Mouse (Mus musculus) limb, embryonic 11.5 days (tissue): ENCODE results near the gene Rps26. TPM values are rescaled to one million over a fixed set of nuclear protein-coding genes. Genes with fewer than 3 reads are reported as not detected.

Source experiments
- ATAC-seq: fragments of 200-750 bp; cut with Nextera tagmentation; 2 replicates; pipeline ENCODE4 v1.8.0; 2017; ENCODE audit warnings: low read depth; ENCODE audit not compliant: insufficient number of reproducible peaks, low FRiP score, low TSS enrichment
- DNase-seq: peaks from one replicate; pipeline ENCODE4 v3.0.0-alpha.2; 2015; ENCODE audit warnings: low spot score
- H3K27ac ChIP-seq: fragments of 300-500 bp; sonication (generic); replicated peaks from 2 replicates; pipeline ENCODE4 v1.5.1; 2014; ENCODE audit warnings: low read depth, mild to moderate bottlenecking, low read length
- H3K27me3 ChIP-seq: fragments of 300-500 bp; sonication (generic); 2 replicates; pipeline ENCODE4 v1.6.1; 2014; ENCODE audit warnings: mild to moderate bottlenecking, low read length, mixed read lengths; ENCODE audit not compliant: control insufficient read depth, insufficient read depth
- H3K36me3 ChIP-seq: fragments of 300-500 bp; sonication (generic); 2 replicates; pipeline ENCODE4 v1.6.1; 2014; ENCODE audit warnings: mild to moderate bottlenecking, low read length, moderate library complexity, mixed read lengths; ENCODE audit not compliant: control insufficient read depth, insufficient read depth
- H3K4me1 ChIP-seq: fragments of 300-500 bp; sonication (generic); 2 replicates; pipeline ENCODE4 v1.6.1; 2014; ENCODE audit warnings: low read length, mixed read lengths; ENCODE audit not compliant: control insufficient read depth, insufficient read depth
- H3K4me2 ChIP-seq: fragments of 300-500 bp; sonication (generic); 2 replicates; pipeline ENCODE4 v1.6.1; 2014; ENCODE audit warnings: low read depth, mild to moderate bottlenecking, moderate library complexity; ENCODE audit not compliant: severe bottlenecking
- H3K4me3 ChIP-seq: fragments of 300-500 bp; sonication (generic); 2 replicates; pipeline ENCODE4 v1.5.1; 2014; ENCODE audit warnings: low read depth, low read length
- H3K9ac ChIP-seq: fragments of 300-500 bp; sonication (generic); 2 replicates; pipeline ENCODE4 v1.6.1; 2014; ENCODE audit warnings: mild to moderate bottlenecking, low read length
- H3K9me3 ChIP-seq: fragments of 300-500 bp; sonication (generic); 2 replicates; pipeline ENCODE4 v1.6.1; 2016; ENCODE audit warnings: low read length; ENCODE audit not compliant: control insufficient read depth
- WGBS: fragments of 180-500 bp; shearing (Covaris S2); extraction: QIAGEN DNeasy Blood & Tissue Kit; methylation state at CpG from one replicate; pipeline ENCODE4 v1.1.7; 2014; 5-methylcytosine and 5-hydroxymethylcytosine counted together
- polyA plus RNA-seq: library from polyadenylated mRNA; unstranded; fragments of >200 nt; fragmentation: Nextera tagmentation; extraction: Ambion mirVana; gene quantifications from 2 replicates; pipeline ENCODE4 v1.2.1, GENCODE M21; 2014

Gene Rps26
- polyA plus RNA-seq, result 831 and 876 TPM in 2 replicates

DNA sequence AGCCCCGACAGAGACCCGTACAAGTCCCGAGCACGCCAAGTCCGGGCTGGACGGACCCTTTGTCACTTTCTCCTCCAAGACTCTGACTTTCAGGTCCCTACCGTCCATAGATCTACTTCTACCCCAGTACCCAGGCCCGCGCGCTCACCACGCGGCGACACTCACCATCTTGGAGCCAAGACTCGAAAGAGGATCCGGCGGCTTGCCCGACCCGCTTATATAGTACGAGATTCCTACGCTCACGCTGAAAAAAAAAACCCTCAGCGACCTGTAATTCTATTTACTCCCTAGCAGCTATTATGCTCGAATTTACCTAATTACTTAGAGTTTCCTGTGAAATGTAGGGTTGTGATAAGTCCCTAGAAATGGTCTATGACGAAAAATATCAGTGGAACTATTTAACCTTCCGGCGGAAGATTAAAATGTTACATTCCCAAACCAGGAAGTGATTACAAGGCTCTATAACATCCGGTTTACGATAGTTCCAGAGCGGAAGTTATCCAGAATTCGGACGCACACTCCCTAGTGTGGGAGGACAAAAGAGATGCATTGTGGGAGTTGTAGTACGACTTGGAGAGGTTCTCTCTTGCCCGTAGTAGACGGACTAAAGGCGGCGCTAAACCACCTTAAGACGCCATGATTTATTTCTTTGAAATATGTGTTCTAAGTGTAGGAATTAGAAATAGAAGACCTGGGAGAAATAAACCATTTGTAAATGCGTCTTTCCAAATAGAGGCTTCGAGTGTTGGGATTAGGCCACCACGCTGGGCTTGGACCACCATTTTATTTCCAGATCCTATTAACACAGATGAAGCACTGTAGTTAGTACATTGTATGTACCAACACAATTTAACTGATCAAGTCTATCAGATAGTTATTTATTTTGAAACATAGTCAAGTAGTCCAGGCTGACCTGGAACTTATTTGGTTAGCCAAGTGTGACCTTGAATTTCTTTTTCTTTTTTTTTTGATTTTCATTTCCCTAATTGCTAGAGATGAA is at the start of gene Rps26:
Rps26 (minus strand) TSS at position 437 of the 1,000 bp plus-strand sequence.
- DNase-seq, result peak; percentile 86
- Histone ChIP-seq H3K4me1 (0 out of 2 replicates have a peak, but pooled peaks cover 2% of the 10 kb centered on the region), H3K9ac (peak within 1 kb of the TSS; percentile 86), H3K4me3 (peak within 1 kb of the TSS; percentile 81), H3K36me3 (peaks cover 18% of the 10 kb centered on the region), H3K27me3 (no peaks in the 10 kb centered on the region), H3K9me3 (no peaks in the 10 kb centered on the region), H3K27ac (peak within 1 kb of the TSS; percentile 22), H3K4me2 (peak within 1 kb of the TSS; percentile 72)
- peak; percentile 94 for ATAC-seq
- 1% methylated on average over 40 of the region's 40 CpGs for WGBS

DNA sequence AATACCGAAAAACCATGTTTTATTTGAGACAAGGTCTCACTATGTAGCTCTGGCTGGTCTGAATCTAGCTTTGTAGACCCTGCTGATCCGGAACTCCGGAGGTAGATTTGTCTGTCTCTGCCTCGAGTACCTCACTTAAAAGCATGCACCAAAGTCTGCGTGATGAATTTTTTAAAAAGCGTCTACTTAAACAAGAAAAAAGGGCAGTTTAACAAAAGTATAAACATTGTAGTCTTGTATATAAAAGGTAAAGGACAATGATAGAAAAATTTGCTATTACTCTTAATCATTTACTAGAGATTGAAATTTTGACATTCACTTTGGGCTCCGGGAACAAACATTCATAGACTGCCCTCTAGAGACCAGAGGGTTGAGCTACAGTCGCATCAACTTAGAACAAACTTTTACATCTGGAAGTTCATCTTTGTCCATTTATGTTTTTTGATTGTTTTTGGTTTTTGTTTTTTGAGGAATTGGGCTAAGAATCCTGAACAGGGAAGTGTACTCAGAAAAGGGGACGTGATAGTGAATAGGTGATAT is 48.0 kb upstream of the Rps26 start:
- Histone ChIP-seq H3K4me3 (peak overlapping the region; percentile 53), H3K27ac (no peak overlapping the region), H3K4me2 (peak overlapping the region; percentile 90), H3K27me3 (no peaks in the 10 kb centered on the region), H3K4me1 (peaks cover 3% of the 10 kb centered on the region; the same call in 1 of the 2 replicates), H3K9ac (no peak overlapping the region), H3K9me3 (no peaks in the 10 kb centered on the region), H3K36me3 (0 out of 2 replicates have a peak, but pooled peaks cover 3% of the 10 kb centered on the region)
- WGBS, result 4% methylated on average over 9 of the region's 9 CpGs
- DNase-seq (no peak), ATAC-seq (no peak)

DNA sequence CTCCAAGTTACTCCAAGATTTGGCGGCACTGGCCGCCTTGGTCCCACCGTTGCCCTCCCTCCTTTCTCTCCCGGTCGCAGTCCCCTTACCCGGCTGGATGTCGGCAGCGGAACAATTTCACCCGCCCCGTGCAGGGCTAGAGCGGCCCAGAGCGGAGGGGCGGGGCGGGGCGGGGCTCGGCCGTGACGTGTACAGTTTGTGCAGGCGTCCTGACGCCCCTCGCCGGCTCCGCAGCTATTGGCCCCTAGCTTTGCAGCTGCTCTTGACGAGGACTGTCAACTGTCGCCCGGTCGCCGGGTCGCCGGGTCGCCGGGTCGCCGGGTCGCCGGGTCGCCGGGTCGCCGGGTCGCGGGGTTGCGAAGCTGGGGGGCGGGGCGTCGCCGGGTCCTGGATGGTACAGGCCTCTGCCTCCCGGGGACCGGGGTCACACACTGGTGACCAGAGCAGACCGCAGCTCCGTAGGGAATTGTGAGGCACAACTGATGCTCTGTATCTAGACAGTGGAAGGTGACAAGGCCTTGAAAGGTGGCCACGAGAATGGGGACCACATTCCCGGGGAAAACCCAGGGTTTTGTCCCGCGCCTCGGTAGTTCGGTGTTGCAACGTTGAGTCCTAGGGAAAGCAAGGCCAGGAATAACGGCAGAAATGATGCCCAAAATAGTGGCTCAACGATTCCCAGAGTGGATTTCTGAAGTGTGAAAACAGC is 47.4 kb upstream of the Rps26 start, which contains the start of gene Suox:
Suox (minus strand) TSS at position 311 of the 706 bp plus-strand sequence.
- under 1% methylated on average over 60 of the region's 60 CpGs for WGBS
- Histone ChIP-seq H3K27me3 (no peaks in the 10 kb centered on the region), H3K4me2 (peak within 1 kb of the TSS; percentile 90), H3K27ac (no peak within 1 kb of the TSS), H3K9me3 (no peaks in the 10 kb centered on the region), H3K4me3 (peak within 1 kb of the TSS; percentile 53), H3K9ac (peak within 1 kb of the TSS; percentile 62), H3K36me3 (0 out of 2 replicates have a peak, but pooled peaks cover 3% of the 10 kb centered on the region), H3K4me1 (peaks cover 3% of the 10 kb centered on the region; the same call in 1 of the 2 replicates)
- DNase-seq (peak; percentile 92), ATAC-seq (peak; percentile 87)

DNA sequence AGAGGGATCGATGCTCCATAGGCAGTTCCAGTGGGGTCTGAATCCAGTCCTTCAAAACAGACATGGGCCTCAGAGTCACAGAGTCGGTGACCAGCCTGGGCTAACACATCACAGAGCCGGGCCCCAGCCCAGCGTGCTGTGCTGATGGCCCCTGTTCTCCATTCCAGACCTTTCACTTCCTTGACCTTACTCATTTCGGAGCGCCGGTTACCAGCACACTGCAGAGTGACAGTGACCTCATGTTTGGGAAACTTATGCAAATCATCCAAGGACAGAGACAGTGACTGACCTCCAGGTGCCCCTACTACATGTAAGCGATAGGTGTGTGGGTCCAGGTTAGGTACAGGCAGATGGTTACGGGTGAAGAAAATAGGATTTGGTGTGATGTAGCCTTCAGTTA is 44.6 kb upstream of the Rps26 start:
- H3K4me2 ChIP-seq, result no peak overlapping the region
- no peak for DNase-seq
- peaks cover 3% of the 10 kb centered on the region; the same call in 1 of the 2 replicates for H3K4me1 ChIP-seq
- no peak overlapping the region for H3K4me3 ChIP-seq
- no peaks in the 10 kb centered on the region for H3K27me3 ChIP-seq
- no peak for ATAC-seq
- no peak overlapping the region for H3K9ac ChIP-seq
- WGBS, result 94% methylated on average over 9 of the region's 9 CpGs
- no peak overlapping the region for H3K27ac ChIP-seq
- H3K9me3 ChIP-seq, result no peaks in the 10 kb centered on the region
- 0 out of 2 replicates have a peak, but pooled peaks cover 3% of the 10 kb centered on the region for H3K36me3 ChIP-seq

DNA sequence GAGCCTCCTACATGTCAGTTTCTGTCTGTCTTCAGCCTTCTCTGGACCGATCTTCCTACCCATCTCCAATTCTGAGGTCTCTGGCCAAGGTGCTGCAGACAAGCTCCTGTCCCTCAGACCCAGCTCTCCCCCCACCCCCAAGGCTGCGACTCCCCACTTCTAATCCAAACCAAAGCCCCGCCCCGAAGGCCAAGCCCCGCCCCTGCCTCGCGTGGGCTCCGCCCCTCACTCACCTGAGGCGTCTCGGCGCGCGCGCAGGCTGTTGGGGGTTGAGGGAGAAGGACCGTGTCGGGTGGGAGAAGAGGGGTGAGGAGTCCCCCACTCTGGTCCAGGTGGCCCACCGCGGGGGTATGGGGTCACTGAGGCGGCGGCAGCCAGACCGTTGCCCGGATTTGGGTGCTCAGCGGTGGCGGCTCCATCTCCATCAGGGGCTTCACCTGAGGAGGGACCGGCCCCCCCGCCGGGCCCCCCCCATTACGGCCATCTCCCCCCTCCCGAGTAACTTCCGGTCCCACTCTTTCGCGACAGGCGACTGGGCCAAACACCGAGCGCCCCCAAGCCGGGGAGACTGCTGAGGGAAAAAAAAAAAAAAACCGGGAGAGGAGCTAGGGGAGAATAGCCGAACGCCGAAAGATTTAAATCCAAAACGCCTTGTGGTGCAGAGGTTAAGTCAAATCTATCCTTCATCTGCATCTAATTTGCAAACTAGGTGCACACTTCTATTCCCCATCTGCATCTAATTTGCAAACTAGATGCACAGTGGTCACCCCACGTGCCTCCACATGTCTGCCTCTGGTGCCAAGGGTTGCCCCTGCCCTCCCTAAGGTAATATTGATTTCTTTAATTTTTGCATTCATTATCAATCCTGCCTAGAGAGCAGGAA is 42.5 kb upstream of the Rps26 start:
- ATAC-seq (peak; percentile 74), DNase-seq (peak; percentile 84)
- H3K36me3 ChIP-seq, result 0 out of 2 replicates have a peak, but pooled peaks cover 3% of the 10 kb centered on the region
- under 1% methylated on average over 42 of the region's 42 CpGs for WGBS
- H3K9me3 ChIP-seq, result no peaks in the 10 kb centered on the region
- no peaks in the 10 kb centered on the region for H3K27me3 ChIP-seq
- H3K4me2 ChIP-seq, result peak overlapping the region; percentile 71
- peak overlapping the region; percentile 65 for H3K9ac ChIP-seq
- H3K4me1 ChIP-seq, result peaks cover 3% of the 10 kb centered on the region; the same call in 1 of the 2 replicates
- peak overlapping the region; percentile 70 for H3K4me3 ChIP-seq
- peak overlapping the region; percentile 57; the same call in 1 of the 2 replicates for H3K27ac ChIP-seq

DNA sequence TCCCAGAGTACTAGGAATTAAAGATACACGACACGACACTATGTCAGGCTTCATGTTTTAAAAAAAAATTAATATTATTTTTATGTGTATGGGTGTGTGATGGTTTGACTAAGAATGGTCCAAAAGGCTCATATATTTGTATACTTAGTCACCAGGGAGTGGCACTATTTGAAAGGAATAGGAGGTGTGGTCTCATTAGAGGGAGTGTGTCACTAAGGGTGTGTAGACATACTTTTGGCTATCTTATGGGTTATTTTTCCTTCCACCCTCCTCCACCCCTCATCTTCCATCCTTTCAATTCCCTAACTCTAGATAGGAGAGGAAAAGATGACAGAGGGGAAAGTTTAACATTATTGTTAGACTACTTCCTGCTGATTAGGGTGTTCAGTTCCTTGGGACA is 39.3 kb upstream of the Rps26 start:
- no peaks in the 10 kb centered on the region for H3K36me3 ChIP-seq
- no peaks in the 10 kb centered on the region for H3K9me3 ChIP-seq
- H3K9ac ChIP-seq, result no peak overlapping the region
- no peak overlapping the region for H3K4me2 ChIP-seq
- no peaks in the 10 kb centered on the region for H3K27me3 ChIP-seq
- H3K4me1 ChIP-seq, result no peaks in the 10 kb centered on the region
- DNase-seq, result no peak
- no peak overlapping the region for H3K27ac ChIP-seq
- H3K4me3 ChIP-seq, result no peak overlapping the region
- WGBS, result 94% methylated on average over 2 of the region's 2 CpGs
- no peak for ATAC-seq

DNA sequence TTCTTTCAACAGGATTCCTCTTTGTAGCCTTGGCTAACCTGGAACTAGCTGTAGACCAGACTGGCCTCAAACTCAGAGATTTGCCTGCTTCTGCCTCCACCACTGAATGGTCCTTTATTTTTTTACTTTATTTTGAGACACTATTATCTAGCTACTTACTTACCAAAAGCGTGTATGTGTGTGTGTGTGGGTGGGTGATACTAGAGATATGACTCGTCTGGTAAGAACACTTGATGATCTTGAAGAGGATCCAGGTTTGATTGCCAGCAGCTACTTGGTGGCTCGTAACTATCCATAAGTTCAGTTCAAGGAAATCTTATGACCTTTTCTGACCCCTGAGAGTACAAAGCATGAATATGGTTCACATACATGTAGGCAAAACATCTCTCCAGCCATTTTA is 38.8 kb upstream of the Rps26 start:
- ATAC-seq (no peak), DNase-seq (no peak)
- Histone ChIP-seq H3K4me2 (no peak overlapping the region), H3K27me3 (no peaks in the 10 kb centered on the region), H3K4me1 (no peaks in the 10 kb centered on the region), H3K9ac (no peak overlapping the region), H3K36me3 (no peaks in the 10 kb centered on the region), H3K4me3 (no peak overlapping the region), H3K27ac (no peak overlapping the region), H3K9me3 (no peaks in the 10 kb centered on the region)
- 87% methylated on average over 3 of the region's 3 CpGs for WGBS
